13 mouse cellular contexts compared by ENCODE assay signal in the genomic region with DNA sequence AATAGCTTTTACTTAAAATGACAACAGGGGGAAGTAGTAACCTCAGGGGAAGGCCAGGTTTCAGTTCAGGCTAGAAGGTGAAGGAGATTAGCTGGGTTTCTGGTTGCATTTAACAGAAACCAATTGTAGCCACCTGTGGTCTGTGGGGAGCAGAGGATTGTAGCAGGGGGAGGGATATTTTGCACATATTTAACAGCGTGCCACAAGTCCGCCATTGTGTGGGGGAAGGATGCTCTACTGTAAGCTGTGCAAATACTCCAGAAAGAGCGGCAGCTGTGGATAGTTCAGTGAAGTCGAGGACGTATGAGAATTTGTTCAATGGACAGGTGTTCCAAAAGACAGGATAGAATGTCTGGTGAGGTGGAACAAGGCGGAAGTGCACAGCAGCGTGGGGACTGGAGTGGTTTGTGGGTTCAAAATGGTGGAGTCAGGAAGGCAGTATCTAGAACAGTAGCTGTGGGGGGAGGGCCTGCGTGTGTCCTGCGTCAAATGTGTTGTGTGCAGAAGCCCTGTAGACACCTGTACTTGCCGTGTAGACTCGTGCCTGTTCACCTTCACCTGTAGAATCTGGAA. TPM values are rescaled to one million over a fixed set of nuclear protein-coding genes. Genes with fewer than 3 reads are reported as not detected.
DNase-seq lines count a peak whose midpoint lies in the region; ATAC-seq and TF ChIP-seq lines count a peak whose summit lies in the region.
"Had no signal": no experiment of that assay in that cellular context is flagged by ENCODE, and none has a peak within 500 bp of the region (broad histone marks: within the 10 kb centered on the region; RNA-seq: fewer than 3 reads in every experiment).

No protein-coding gene starts in this region.

- H3K4me3 ChIP-seq in bone marrow, adult 2 months (replicated peaks; ENCODE audit: control insufficient read depth, low read depth, low read length), result peak overlapping the region; percentile 17
- H3K4me3 ChIP-seq in intestine, embryonic 16.5 days (ENCODE audit: low read length), result no peak overlapping the region
- H3K4me3 ChIP-seq: liver, embryonic 15.5 days had no signal

- H3K27me3 ChIP-seq in splenic B cell, adult 2 months (ENCODE audit: control insufficient read depth, insufficient read depth, low read length, poor library complexity, severe bottlenecking), result no peaks in the 10 kb centered on the region
- no peaks in the 10 kb centered on the region for H3K27me3 ChIP-seq in intestine, embryonic 16.5 days (replicated peaks; ENCODE audit: control insufficient read depth, insufficient read depth, low read length)
- H3K27me3 ChIP-seq: liver, embryonic 15.5 days had no signal

- 27% methylated on average over 11 of the region's 11 CpGs for WGBS in bone marrow, adult 2 months
- WGBS in intestine, embryonic 16.5 days, result 87% methylated on average over 11 of the region's 11 CpGs

- no peak for TF ChIP-seq POLR2A in bone marrow, adult 2 months (IDR thresholded peaks at IDR 0.05; ENCODE audit: borderline replicate concordance, control insufficient read depth, low read depth, low read length)

- peak; percentile 77 to 79 for DNase-seq in B cell, adult 2 months
- DNase-seq in splenic B cell, adult 2 months (ENCODE audit: low read depth, low spot score), result peak; percentile 81
- no peak for DNase-seq in kidney, postnatal 4 days
- no peak for DNase-seq in adrenal gland, postnatal 36 days
- no peak for DNase-seq in right cerebral cortex, postnatal 4 days
- DNase-seq: cerebellum, adult 18-20 months; gastrocnemius, postnatal 14 days; kidney, adult 9 months had no signal

- peak; percentile 61; the same call in 1 of the 2 replicates for ATAC-seq in monocyte, adult 5-6 weeks (replicated peaks; ENCODE audit: insufficient number of reproducible peaks, low FRiP score, low TSS enrichment, poor library complexity, severe bottlenecking)
- ATAC-seq in intestine, embryonic 16.5 days, result no peak

- peaks cover 2% of the 10 kb centered on the region; the same call in 1 of the 2 replicates for H3K4me1 ChIP-seq in bone marrow, adult 2 months (ENCODE audit: control insufficient read depth, insufficient read depth, low read length)
- H3K4me1 ChIP-seq in intestine, embryonic 16.5 days (ENCODE audit: control insufficient read depth, insufficient read depth, low read length), result peaks cover 7% of the 10 kb centered on the region; the same call in 1 of the 2 replicates

- no peak overlapping the region for H3K4me2 ChIP-seq in intestine, embryonic 16.5 days (ENCODE audit: low read depth, low read length)
- H3K4me2 ChIP-seq: hindbrain, embryonic 14.5 days; liver, embryonic 15.5 days had no signal

- no peaks in the 10 kb centered on the region for H3K36me3 ChIP-seq in splenic B cell, adult 2 months (ENCODE audit: control insufficient read depth, insufficient read depth, low read length, poor library complexity, severe bottlenecking)
- no peaks in the 10 kb centered on the region for H3K36me3 ChIP-seq in intestine, embryonic 16.5 days (ENCODE audit: control insufficient read depth, insufficient read depth, low read length)
- H3K36me3 ChIP-seq: liver, embryonic 15.5 days had no signal

- peak overlapping the region; percentile 67 for H3K27ac ChIP-seq in bone marrow, adult 2 months (ENCODE audit: control insufficient read depth, insufficient read depth, low read depth, low read length, poor library complexity)
- H3K27ac ChIP-seq in intestine, embryonic 16.5 days (ENCODE audit: low read length), result no peak overlapping the region
- H3K27ac ChIP-seq: hindbrain, embryonic 14.5 days; liver, embryonic 15.5 days had no signal

- no peak overlapping the region for H3K9ac ChIP-seq in intestine, embryonic 16.5 days (ENCODE audit: low read depth, low read length)
- H3K9ac ChIP-seq: hindbrain, embryonic 14.5 days; liver, embryonic 15.5 days had no signal

- no peak for TF ChIP-seq CTCF in bone marrow, adult 2 months (IDR thresholded peaks at IDR 0.05; ENCODE audit: control insufficient read depth, insufficient read depth, low read length)

- no peaks in the 10 kb centered on the region for H3K9me3 ChIP-seq in intestine, embryonic 16.5 days (ENCODE audit: control insufficient read depth, low read length)
- H3K9me3 ChIP-seq: liver, embryonic 15.5 days had no signal

RNA-seq across cellular contexts. Expression of a gene that starts 28.4 kb away (rescaled TPM):
- 26.2 and 35.6 TPM in 2 replicates for polyA plus RNA-seq in bone marrow, adult 2 months (2011; ENCODE audit: insufficient read depth, insufficient read length, low replicate concordance, missing spikeins)
- total RNA-seq in monocyte, adult 5-6 weeks (2017), result 64.1 to 102 TPM (median 64.6 TPM) in 3 replicates
- 5.8 and 5.9 TPM in 2 replicates for polyA plus RNA-seq in intestine, embryonic 16.5 days (2015; fragmentation: Nextera tagmentation; extraction: Ambion mirVana)
- total RNA-seq in adrenal gland, postnatal 36 days (2021), result 10 to 100 TPM; 47.4 to 55.2 TPM

Comparison
In these comparisons a context has a peak if more than half of its experiments do, and no peak if none do; other contexts are left out.
1. DNase-seq: peak in B cell, adult 2 months (2 of 2) and splenic B cell, adult 2 months (single experiment); none in kidney, postnatal 4 days (0 of 2), adrenal gland, postnatal 36 days (0 of 2) and right cerebral cortex, postnatal 4 days (single experiment).